Mouse (Mus musculus): Measurements from ENCODE around the gene Olfr1364.

GRCm38 (mm10) chr13:21542708-21543107 lies 38.9 kb downstream of the Olfr1364 start, which contains the start of gene Olfr1366:
- TF ChIP-seq CTCF (IDR thresholded peaks at IDR 0.05; ENCODE audit: control insufficient read depth, insufficient read depth, insufficient replicate concordance, low read depth, low read length) (no peak), POLR2A (IDR thresholded peaks at IDR 0.05; ENCODE audit: control insufficient read depth, low read depth, low read length) (no peak)

All from testis, adult 2 months (tissue).